Mouse (Mus musculus) lung, postnatal 36 days (tissue): Measurements from ENCODE around the gene Grin3b.
A peak's percentile ranks its signal among the peaks of the same experiment; 100 is the strongest.

Experiments used
- DNase-seq: peaks from one replicate; pipeline ENCODE4 v3.0.0; 2022; ENCODE audit warnings: mixed read lengths

Grin3b gene

DNA sequence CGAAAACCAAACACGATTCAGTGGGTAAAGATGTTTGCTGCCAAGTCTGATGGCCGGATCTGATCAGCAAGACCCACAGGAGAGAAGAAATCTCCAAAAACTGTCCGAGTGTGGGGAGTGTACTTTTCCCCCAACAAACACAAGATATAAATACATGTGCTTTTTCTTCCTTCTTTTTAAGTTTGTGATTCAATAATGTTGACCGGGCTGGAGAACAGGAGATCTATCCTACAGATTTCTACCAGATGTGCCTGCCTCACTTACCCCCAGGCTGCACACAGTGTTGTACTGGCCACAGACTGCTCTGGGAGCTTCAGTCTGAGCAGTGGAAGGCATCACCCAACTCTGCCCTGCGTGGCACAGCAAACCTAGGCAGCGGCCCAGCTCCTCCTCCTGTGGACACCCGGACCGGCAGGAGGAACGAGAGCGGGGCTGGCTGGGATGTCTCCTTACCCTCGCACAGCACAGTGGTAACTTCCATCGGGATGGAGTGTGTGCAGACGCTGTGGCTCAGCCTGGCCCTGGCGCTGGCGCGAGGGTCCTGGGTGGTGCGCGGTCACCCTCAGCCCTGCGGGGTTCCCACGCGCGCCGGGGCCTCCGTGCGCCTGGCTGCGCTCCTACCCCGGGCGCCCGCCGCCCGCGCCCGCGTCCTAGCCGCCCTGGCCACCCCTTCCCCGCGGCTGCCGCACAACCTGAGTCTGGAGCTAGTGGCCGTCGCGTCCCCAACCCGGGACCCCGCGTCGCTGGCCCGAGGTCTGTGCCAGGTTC is at the start of gene Grin3b:
Gene Grin3b (plus strand): TSS at position 301 of the 768 bp plus-strand sequence.
- no peak for DNase-seq

- DNase-seq = no peak
Measured at GRCm38 (mm10) chr10:79920958-79921535, 49.5 kb upstream of the Grin3b start, which contains the start of gene R3hdm4. Gene R3hdm4 (minus strand): TSS chr10:79921208.

DNA sequence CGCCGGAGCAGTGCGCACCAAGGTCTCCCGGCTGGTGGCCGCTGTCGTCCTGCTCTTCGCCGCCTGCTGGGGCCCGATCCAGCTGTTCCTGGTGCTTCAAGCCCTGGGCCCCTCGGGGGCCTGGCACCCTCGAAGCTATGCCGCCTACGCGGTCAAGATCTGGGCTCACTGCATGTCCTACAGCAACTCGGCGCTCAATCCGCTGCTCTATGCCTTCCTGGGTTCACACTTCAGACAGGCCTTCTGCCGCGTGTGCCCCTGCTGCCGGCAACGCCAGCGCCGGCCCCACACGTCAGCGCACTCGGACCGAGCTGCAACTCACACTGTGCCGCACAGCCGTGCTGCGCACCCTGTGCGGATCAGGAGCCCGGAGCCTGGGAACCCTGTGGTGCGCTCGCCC is 48.9 kb upstream of the Grin3b start:
- no peak for DNase-seq

GRCm38 (mm10) chr10:79924998-79925784 is 45.3 kb upstream of the Grin3b start:
- DNase-seq = peak; percentile 95

DNA sequence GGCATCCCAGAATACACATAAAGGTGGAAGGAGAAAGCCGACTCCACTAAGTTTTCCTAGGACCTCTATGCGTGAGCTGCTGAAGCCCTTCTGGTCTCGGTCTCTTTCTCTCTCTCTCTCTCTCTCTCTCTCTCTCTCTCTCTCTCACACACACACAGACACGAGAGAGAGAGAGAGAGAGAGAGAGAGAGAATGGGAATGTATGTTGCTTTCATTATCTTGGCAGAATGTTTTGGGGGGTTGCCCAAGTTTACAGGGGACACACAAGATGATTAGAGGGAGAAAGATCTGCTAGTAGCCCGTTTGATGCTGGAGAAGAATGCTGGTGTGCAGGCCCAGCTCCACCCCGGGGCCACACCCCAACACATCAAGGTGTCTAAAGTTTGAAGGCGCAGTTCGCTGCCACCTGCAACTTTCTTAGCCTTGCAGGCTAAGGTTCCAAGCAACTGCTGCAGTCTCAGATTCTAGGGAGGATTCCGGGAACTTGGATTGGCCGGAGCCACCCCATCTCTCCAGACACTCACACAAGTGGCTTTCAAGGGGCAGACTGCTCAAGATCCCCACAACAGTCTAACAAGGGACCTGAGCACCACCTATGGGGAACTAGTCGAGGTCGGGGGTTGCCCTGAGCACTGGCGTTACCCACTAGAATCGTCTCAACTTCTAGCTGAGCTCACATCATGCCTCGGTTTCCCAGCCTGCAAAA is 44.6 kb upstream of the Grin3b start:
- no peak for DNase-seq

- peak; percentile 92 for DNase-seq
Measured at GRCm38 (mm10) chr10:79926491-79927323, 43.8 kb upstream of the Grin3b start, which contains the start of gene Arid3a. Gene Arid3a (plus strand): TSS chr10:79927043.

DNA sequence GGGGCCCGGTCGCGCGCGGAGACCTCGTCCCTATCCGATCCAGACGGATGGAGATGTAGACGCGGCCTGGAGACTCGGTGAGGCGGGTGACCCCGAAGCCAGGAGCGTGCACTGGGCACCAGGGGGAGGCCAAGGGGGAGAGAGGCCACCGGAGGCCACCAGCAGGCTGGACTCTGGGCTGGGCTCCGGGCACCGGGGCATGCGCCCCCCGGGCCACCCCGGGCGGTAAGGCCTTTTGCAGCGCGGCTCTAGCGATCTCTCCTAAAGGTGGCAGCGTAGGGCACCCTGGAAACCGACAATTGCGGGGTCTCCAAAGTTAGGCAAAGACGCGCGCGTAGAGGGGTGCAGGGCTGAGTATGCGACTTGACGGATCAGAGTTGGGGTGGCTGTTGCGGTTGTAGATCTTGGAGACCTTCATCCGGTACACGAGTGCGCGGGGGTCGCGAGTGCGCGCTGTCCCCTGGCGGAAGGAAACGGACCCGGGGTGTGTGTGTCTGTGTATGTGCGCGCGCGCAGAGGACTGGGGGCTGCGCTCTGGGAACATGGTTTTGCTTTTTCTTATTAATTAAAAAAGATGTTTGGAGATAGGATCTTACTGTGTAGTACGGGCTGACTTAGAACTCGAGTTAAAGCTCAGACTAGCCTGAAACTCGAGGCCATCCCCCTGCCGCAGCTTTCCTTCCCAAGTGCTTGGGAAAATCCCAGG is 43.0 kb upstream of the Grin3b start:
- DNase-seq = peak; percentile 58

DNA sequence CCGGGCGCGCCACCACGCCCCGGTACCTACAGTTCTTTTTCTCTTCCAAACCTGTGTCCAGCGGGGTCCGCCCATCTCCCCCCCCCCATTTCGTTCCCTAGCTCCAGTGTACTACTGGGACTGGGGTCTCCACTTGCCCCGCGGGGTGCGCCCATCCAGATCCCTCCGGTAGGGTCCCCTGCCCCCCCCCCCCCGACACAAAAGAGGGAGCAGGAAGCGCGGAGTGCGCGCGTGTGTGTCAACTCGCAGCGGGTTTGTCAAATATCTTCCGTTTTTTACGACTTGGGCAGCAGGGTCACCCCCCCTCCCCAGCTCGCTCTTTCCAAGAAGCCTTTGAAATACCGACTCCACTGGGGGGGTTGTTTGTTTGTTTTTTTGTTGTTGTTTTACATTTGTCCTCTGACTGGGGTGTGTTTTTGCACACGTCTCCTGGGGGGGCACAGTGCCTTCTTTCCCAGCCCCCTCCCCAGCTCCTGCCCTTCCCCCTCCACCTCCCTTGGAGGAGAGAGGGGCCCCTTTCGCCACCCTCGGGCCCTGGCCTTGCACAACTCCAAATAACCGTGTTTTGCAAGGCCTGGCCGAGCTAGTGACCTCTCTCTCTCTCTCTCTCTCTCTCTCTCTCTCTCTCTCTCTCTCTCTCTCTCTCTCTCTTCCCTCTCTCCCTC is 42.4 kb upstream of the Grin3b start:
- DNase-seq = peak; percentile 69

DNA sequence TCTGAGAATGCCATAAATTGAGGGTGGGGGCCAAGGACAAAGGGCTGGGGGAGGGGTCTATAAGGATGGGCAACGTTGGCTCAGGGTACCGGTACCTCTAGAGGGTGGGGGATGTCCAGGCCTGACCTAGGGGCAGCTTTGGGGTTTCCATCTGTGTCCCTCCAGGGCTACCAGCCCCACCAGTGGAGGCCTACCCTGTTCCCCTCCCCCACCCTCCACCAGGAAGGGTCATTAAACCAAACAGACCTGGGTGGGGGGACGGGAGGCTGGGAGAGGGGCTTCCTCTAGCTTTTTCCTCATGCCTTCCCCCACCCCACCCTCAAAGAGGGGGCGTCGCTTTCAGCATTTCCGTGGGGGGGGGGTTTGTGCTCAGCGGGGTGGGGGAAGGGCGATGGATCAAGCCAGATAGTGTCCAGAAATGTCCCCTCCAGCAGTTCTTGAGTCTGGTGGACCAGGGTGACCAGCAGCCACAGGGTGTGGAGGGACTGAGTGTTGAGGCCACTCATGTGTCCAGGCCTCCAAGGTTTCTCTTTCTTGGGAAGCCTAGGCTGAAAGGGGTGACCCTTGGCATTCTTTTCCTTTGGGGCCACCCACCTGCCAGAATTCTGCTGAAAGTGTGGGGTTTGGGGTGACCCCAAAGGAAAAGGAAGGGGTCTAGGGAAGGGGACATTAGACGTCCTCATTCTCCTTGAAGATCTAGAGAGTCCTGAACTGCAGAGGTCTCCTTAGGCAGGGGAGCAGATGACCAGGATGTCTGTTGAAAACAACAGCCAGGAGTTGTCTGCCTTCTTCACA is 41.4 kb upstream of the Grin3b start:
- no peak for DNase-seq

DNA sequence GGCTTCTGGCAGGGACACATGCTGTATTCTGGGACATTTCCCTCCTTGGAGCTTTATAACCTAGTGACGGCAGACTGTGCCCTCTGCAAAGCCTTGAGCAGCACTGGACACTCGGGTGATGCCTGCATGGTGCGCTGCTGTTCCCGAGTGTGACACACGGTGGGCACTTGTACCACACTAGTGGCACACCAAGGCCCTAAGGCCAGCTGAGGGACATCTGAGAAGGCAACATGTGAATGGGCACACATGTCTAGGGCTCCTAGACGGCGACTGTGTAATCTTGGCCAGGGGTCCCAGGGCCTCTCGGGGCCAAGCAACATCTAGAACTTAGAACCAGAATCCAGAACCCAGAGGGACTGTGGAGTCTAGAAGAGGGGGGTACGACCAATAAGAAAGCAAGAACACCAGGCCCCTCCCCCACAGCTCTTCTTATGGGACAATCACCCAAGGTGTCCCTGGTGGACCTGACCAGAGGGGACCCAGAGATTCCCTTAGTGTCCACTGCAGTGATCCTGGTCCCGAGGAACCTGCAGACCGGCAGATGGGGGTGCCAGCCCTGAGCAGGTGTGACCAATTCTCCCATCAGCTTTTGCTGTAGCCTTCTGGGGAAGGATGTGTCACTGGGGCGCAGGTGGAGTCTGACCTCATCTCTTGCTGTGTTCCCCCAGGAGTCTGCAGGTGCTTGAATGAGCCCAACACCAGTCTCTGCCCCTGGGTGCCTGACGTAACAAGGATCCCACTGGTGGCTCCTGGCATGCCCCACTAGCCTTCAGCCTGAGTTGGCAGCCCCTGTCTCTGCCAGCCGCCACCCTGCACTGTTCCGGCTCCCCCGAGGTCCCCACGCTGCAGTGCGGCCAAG is 40.3 kb upstream of the Grin3b start:
- DNase-seq = no peak

DNA sequence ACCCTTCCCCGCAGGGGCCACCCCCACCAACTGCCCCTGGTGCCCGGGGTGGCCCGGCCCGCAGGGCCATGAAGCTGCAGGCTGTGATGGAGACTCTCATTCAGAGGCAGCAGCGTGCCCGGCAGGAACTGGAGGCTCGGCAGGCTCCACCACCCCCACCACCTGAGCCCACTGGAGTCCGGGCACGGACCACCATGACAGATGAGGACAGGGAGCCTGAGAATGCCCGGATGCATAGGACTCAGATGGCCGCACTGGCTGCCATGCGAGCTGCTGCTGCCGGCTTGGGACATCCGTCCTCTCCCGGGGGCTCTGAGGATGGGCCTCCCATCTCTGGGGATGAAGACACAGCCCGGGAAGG is 39.7 kb upstream of the Grin3b start:
- DNase-seq = no peak

DNA sequence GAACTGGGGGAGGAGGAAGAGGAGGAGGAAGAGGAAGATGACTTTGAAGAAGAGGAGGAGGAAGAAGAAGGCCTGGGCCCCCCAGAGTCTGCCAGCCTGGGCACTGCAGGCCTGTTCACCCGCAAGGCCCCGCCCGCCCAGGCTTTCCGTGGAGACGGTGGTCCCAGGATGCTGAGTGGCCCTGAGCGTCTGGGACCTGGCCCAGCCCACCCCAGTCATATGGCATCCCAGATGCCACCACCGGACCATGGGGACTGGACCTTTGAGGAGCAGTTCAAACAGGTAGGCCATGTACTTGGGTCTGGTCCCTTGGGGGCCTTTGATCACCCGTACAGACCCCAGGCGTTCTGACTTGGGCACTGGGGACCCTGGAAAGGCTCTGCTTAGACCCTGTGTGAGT is 38.7 kb upstream of the Grin3b start:
- no peak for DNase-seq

GRCm38 (mm10) chr10:79932736-79933135 is 37.8 kb upstream of the Grin3b start:
- peak; percentile 78 for DNase-seq

DNA sequence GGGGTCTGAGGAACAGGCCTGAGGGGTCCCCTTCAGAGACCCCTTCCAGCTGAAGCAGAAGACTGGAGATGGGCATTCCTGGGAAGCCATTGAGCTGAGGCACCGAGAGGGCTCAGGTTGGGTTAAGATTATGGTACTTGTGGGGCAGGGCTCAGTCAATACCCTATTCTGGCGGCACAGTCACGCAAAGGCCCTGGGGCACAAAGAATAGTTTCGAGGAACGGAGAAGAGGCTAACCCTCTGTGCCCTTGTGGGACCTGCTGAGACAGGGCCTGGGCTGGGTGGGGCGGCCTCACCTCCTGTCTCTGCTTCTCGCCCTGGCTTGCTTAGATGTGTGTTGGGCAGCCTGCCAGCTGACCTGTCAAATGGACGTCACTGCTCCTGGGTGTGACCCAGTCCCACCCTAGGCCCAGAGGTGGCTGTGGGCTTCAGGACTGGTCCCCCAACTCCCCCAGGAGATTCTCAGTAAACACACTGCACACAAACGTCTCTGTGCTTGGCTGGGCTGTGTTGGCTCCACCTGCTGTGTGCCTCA is 37.3 kb upstream of the Grin3b start:
- DNase-seq = no peak

GRCm38 (mm10) chr10:79933861-79934260 is 36.7 kb upstream of the Grin3b start:
- DNase-seq = no peak

DNA sequence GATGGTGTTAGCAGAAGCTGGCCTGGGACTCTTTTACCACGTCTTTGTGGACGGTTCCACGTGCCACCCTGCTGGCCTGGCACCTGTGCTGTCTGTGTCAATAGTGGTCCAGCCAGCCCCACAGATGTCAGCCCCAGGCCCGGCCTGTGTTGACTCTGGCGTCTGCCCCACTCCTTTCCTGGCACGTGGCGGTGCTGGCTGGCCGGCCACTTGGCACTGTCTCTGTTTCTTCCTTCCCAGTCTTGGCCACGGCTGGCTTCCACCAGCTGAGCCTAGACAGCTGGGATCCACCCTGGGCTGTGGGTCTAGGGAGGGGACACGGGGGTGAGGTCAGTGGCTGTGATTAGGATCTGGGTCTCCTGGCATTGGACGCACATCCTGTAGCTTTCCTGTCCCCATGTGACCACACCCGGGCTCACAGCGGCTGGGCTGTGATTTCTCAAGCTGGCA is 36.2 kb upstream of the Grin3b start:
- peak; percentile 94 for DNase-seq

DNA sequence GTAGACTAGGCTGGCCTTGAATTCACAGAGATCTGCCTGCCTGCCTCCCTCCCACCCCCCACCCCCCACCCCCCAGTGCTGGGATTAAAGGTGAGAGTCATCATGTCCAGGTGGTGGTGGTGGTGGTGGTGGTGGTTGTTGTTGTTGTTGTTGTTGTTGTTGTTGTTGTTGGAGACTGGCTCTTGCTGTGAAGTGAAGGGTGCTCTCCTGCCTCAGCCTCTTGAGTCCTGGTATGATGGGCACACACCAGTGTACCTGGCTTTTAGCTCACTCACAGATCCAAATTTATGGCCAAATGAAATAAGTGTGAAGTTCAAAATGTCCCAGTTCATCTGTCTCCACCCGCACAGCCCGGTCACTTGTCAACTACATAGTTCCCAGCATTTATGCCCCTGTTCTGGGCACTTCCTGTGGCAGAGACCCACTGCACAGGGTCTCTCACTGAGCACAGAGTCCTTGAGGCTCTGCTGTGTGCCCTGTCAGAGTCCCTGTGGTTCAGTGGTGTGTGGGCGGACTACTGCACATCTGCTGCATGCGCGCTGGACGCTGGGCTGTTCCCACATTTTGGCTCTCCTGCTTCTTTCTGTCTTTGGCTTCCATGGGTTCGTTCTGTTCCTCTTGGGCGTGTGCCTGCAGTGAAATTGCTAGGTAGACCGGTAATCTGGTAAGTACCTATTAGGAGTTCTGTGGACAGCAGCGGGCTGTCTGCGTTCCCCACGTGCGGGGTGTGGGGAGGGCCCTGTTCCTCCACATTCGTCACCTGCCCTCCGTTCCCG is 35.5 kb upstream of the Grin3b start:
- no peak for DNase-seq
